Mouse (Mus musculus): Measurements from ENCODE around the gene Fam198b.

DNA sequence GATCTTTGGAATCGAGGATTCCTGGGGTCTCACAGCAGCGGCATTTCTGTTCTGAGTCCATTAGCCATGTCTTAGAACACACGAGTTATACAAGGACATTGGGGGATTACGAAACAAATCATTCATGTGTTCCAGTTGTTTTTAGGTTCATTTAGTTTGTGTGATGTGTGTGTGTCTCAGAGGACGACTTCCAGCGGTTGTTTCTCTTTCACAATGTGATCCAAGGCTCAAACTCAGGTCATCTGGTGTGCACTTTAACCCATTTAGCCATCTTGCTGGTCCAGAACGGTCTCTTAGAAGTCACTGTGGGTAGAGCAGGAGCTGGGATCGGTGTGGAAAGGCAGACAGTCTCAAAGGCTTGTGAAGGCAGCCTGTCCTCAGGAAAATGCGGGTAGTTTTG is 15.6 kb downstream of the Fam198b start:
- TF ChIP-seq CTCF (IDR thresholded peaks at IDR 0.05; ENCODE audit: low read depth) = no peak
- no peak for TF ChIP-seq EP300 (IDR thresholded peaks at IDR 0.05; ENCODE audit: low read depth)

Data from liver, postnatal 0 days (tissue).